Mouse (Mus musculus): ENCODE results near the gene Lrmda. TPM values are rescaled to one million over a fixed set of nuclear protein-coding genes. Genes with fewer than 3 reads are reported as not detected.
A peak's percentile ranks its signal among the peaks of the same experiment; 100 is the strongest.

Lrmda gene
- polyA plus RNA-seq, 1 experiment, result 0.51 TPM

GRCm38 (mm10) chr14:22281630-22282029 is 262.1 kb downstream of the Lrmda start:
- DNase-seq, result no peak

GRCm38 (mm10) chr14:22282847-22283246 is 263.3 kb downstream of the Lrmda start:
- H3K27ac ChIP-seq (ENCODE audit: control insufficient read depth, insufficient read depth, low read length), result no peak overlapping the region
- no peaks in the 10 kb centered on the region for H3K27me3 ChIP-seq (ENCODE audit: control insufficient read depth, insufficient read depth, low read length)
- no peak for DNase-seq
- H3K4me3 ChIP-seq (ENCODE audit: control insufficient read depth, insufficient read depth, low read length), result no peak overlapping the region
- H3K4me1 ChIP-seq (replicated peaks; ENCODE audit: control insufficient read depth, insufficient read depth, low read length), result no peaks in the 10 kb centered on the region
- H3K36me3 ChIP-seq (ENCODE audit: control insufficient read depth, insufficient read depth, low read length), result no peaks in the 10 kb centered on the region
- WGBS, result 96% methylated on average over 6 of the region's 6 CpGs
- TF ChIP-seq POLR2A (IDR thresholded peaks at IDR 0.05; ENCODE audit: control insufficient read depth, extremely low read depth, insufficient read depth, low read length, poor library complexity) (no peak), CTCF (IDR thresholded peaks at IDR 0.05; ENCODE audit: borderline replicate concordance, control insufficient read depth, extremely low read depth, insufficient read depth, low read length, poor library complexity) (no peak)

More at GRCm38 (mm10) chr14:22281630-22282029, 262.1 kb downstream of the Lrmda start:
- H3K4me1 ChIP-seq (replicated peaks; ENCODE audit: control insufficient read depth, insufficient read depth, low read length), result no peaks in the 10 kb centered on the region
- WGBS, result 99% methylated on average over 7 of the region's 7 CpGs
- H3K36me3 ChIP-seq (ENCODE audit: control insufficient read depth, insufficient read depth, low read length), result no peaks in the 10 kb centered on the region
- TF ChIP-seq POLR2A (IDR thresholded peaks at IDR 0.05; ENCODE audit: control insufficient read depth, extremely low read depth, insufficient read depth, low read length, poor library complexity) (no peak), CTCF (IDR thresholded peaks at IDR 0.05; ENCODE audit: borderline replicate concordance, control insufficient read depth, extremely low read depth, insufficient read depth, low read length, poor library complexity) (no peak)
- H3K4me3 ChIP-seq (ENCODE audit: control insufficient read depth, insufficient read depth, low read length), result no peak overlapping the region
- H3K27me3 ChIP-seq (ENCODE audit: control insufficient read depth, insufficient read depth, low read length), result no peaks in the 10 kb centered on the region
- no peak overlapping the region for H3K27ac ChIP-seq (ENCODE audit: control insufficient read depth, insufficient read depth, low read length)

- DNase-seq, result peak; percentile 29
- no peak overlapping the region for H3K4me3 ChIP-seq (ENCODE audit: control insufficient read depth, insufficient read depth, low read length)
- H3K36me3 ChIP-seq (ENCODE audit: control insufficient read depth, insufficient read depth, low read length), result no peaks in the 10 kb centered on the region
- H3K4me1 ChIP-seq (replicated peaks; ENCODE audit: control insufficient read depth, insufficient read depth, low read length), result no peaks in the 10 kb centered on the region
- no peak overlapping the region for H3K27ac ChIP-seq (ENCODE audit: control insufficient read depth, insufficient read depth, low read length)
- no peaks in the 10 kb centered on the region for H3K27me3 ChIP-seq (ENCODE audit: control insufficient read depth, insufficient read depth, low read length)
- TF ChIP-seq POLR2A (IDR thresholded peaks at IDR 0.05; ENCODE audit: control insufficient read depth, extremely low read depth, insufficient read depth, low read length, poor library complexity), result no peak
- no peak for TF ChIP-seq CTCF (IDR thresholded peaks at IDR 0.05; ENCODE audit: borderline replicate concordance, control insufficient read depth, extremely low read depth, insufficient read depth, low read length, poor library complexity)
- 96% methylated on average over 2 of the region's 2 CpGs for WGBS
These were observed 264.2 kb downstream of the Lrmda start for GRCm38 (mm10) chr14:22283722-22284121.

- H3K36me3 ChIP-seq (ENCODE audit: control insufficient read depth, insufficient read depth, low read length), result no peaks in the 10 kb centered on the region
- H3K4me3 ChIP-seq (ENCODE audit: control insufficient read depth, insufficient read depth, low read length), result no peak overlapping the region
- WGBS, result 94% methylated on average over 15 of the region's 15 CpGs
- no peak overlapping the region for H3K27ac ChIP-seq (ENCODE audit: control insufficient read depth, insufficient read depth, low read length)
- TF ChIP-seq CTCF (IDR thresholded peaks at IDR 0.05; ENCODE audit: borderline replicate concordance, control insufficient read depth, extremely low read depth, insufficient read depth, low read length, poor library complexity), result no peak
- TF ChIP-seq POLR2A (IDR thresholded peaks at IDR 0.05; ENCODE audit: control insufficient read depth, extremely low read depth, insufficient read depth, low read length, poor library complexity), result no peak
- no peak for DNase-seq
- H3K27me3 ChIP-seq (ENCODE audit: control insufficient read depth, insufficient read depth, low read length), result no peaks in the 10 kb centered on the region
- H3K4me1 ChIP-seq (replicated peaks; ENCODE audit: control insufficient read depth, insufficient read depth, low read length), result no peaks in the 10 kb centered on the region
These were observed 265.5 kb downstream of the Lrmda start for GRCm38 (mm10) chr14:22284823-22285517.

GRCm38 (mm10) chr14:22285826-22286225 is 266.3 kb downstream of the Lrmda start:
- H3K4me3 ChIP-seq (ENCODE audit: control insufficient read depth, insufficient read depth, low read length), result no peak overlapping the region
- peak; percentile 12 for DNase-seq

GRCm38 (mm10) chr14:22288179-22288578 is 268.7 kb downstream of the Lrmda start:
- Histone ChIP-seq H3K27ac (ENCODE audit: control insufficient read depth, insufficient read depth, low read length) (no peak overlapping the region), H3K36me3 (ENCODE audit: control insufficient read depth, insufficient read depth, low read length) (no peaks in the 10 kb centered on the region), H3K4me1 (replicated peaks; ENCODE audit: control insufficient read depth, insufficient read depth, low read length) (no peaks in the 10 kb centered on the region), H3K4me3 (ENCODE audit: control insufficient read depth, insufficient read depth, low read length) (no peak overlapping the region), H3K27me3 (ENCODE audit: control insufficient read depth, insufficient read depth, low read length) (no peaks in the 10 kb centered on the region)
- TF ChIP-seq CTCF (IDR thresholded peaks at IDR 0.05; ENCODE audit: borderline replicate concordance, control insufficient read depth, extremely low read depth, insufficient read depth, low read length, poor library complexity) (no peak), POLR2A (IDR thresholded peaks at IDR 0.05; ENCODE audit: control insufficient read depth, extremely low read depth, insufficient read depth, low read length, poor library complexity) (no peak)
- DNase-seq, result no peak
- 94% methylated on average over 10 of the region's 10 CpGs for WGBS

More at GRCm38 (mm10) chr14:22285826-22286225, 266.3 kb downstream of the Lrmda start:
- TF ChIP-seq CTCF (IDR thresholded peaks at IDR 0.05; ENCODE audit: borderline replicate concordance, control insufficient read depth, extremely low read depth, insufficient read depth, low read length, poor library complexity) (no peak), POLR2A (IDR thresholded peaks at IDR 0.05; ENCODE audit: control insufficient read depth, extremely low read depth, insufficient read depth, low read length, poor library complexity) (no peak)
- Histone ChIP-seq H3K27me3 (ENCODE audit: control insufficient read depth, insufficient read depth, low read length) (no peaks in the 10 kb centered on the region), H3K36me3 (ENCODE audit: control insufficient read depth, insufficient read depth, low read length) (no peaks in the 10 kb centered on the region), H3K27ac (ENCODE audit: control insufficient read depth, insufficient read depth, low read length) (no peak overlapping the region), H3K4me1 (replicated peaks; ENCODE audit: control insufficient read depth, insufficient read depth, low read length) (no peaks in the 10 kb centered on the region)
- 36% methylated on average over 4 of the region's 4 CpGs for WGBS
